Mouse (Mus musculus): Measurements from ENCODE around the gene Ube2z.

Ube2z gene

GRCm38 (mm10) chr11:96050854-96051253 lies 14.3 kb downstream of the Ube2z start:
- DNase-seq, result no peak

- DNase-seq, result no peak
Measured at GRCm38 (mm10) chr11:96049939-96050338, 15.2 kb downstream of the Ube2z start.

- DNase-seq, result no peak
Measured at GRCm38 (mm10) chr11:96047469-96048373, 17.5 kb downstream of the Ube2z start.

- no peak for DNase-seq
Measured at GRCm38 (mm10) chr11:96046793-96047192, 18.4 kb downstream of the Ube2z start.

- DNase-seq, result no peak
Measured at GRCm38 (mm10) chr11:96046028-96046427, 19.2 kb downstream of the Ube2z start.

- DNase-seq, result no peak
Measured at GRCm38 (mm10) chr11:96044803-96045567, 20.2 kb downstream of the Ube2z start.

- DNase-seq, result no peak
Measured at GRCm38 (mm10) chr11:96038560-96038959, 26.6 kb downstream of the Ube2z start.

GRCm38 (mm10) chr11:96037499-96037898 lies 27.7 kb downstream of the Ube2z start:
- no peak for DNase-seq

- DNase-seq, result no peak
Measured at GRCm38 (mm10) chr11:96035133-96035532, 30.1 kb downstream of the Ube2z start.

- peak; percentile 97 for DNase-seq
Measured at GRCm38 (mm10) chr11:96034596-96035052, 30.6 kb downstream of the Ube2z start, which contains the start of gene Snf8. Snf8 (plus strand) TSS chr11:96034885.

- DNase-seq, result no peak
Measured at GRCm38 (mm10) chr11:96034116-96034515, 31.1 kb downstream of the Ube2z start.

GRCm38 (mm10) chr11:96033264-96033663 lies 31.9 kb downstream of the Ube2z start:
- no peak for DNase-seq

GRCm38 (mm10) chr11:96031701-96032100 lies 33.5 kb downstream of the Ube2z start:
- no peak for DNase-seq

GRCm38 (mm10) chr11:96030571-96030970 lies 34.6 kb downstream of the Ube2z start:
- DNase-seq, result peak; percentile 50

- DNase-seq, result no peak
Measured at GRCm38 (mm10) chr11:96028130-96028529, 37.1 kb downstream of the Ube2z start.

- DNase-seq, result no peak
Measured at GRCm38 (mm10) chr11:96020622-96021021, 44.6 kb downstream of the Ube2z start.

GRCm38 (mm10) chr11:96017941-96018351 lies 47.2 kb downstream of the Ube2z start:
- no peak for DNase-seq

- DNase-seq, result no peak
Measured at GRCm38 (mm10) chr11:96015421-96015820, 49.8 kb downstream of the Ube2z start.

GRCm38 (mm10) chr11:96011982-96012381 lies 53.2 kb downstream of the Ube2z start:
- no peak for DNase-seq

- DNase-seq, result no peak
Measured at GRCm38 (mm10) chr11:96008827-96009226, 56.4 kb downstream of the Ube2z start.

- DNase-seq, result peak; percentile 43
Measured at GRCm38 (mm10) chr11:96007516-96008235, 57.5 kb downstream of the Ube2z start.

- DNase-seq, result peak; percentile 23
Measured at GRCm38 (mm10) chr11:96006852-96007515, 58.2 kb downstream of the Ube2z start.
